Mouse (Mus musculus) right cerebral cortex, postnatal 14 days (tissue): ENCODE results near the gene Zfp740.
"Not testable (repeated sequence)": the region's sequence is repeated elsewhere in the genome, so short reads cannot be mapped to it uniquely, and the experiment has no call there.

Experiments
- DNase-seq: peaks from one replicate; pipeline ENCODE4 v3.0.0; 2022

Gene Zfp740

GRCm38 (mm10) chr15:102192820-102193386 lies 10.1 kb upstream of the Zfp740 start:
- no peak for DNase-seq

- DNase-seq, result no peak
Measured at GRCm38 (mm10) chr15:102193652-102194051, 9.4 kb upstream of the Zfp740 start.

- DNase-seq, result no peak
Measured at GRCm38 (mm10) chr15:102194439-102194838, 8.6 kb upstream of the Zfp740 start.

GRCm38 (mm10) chr15:102195373-102195772 lies 7.7 kb upstream of the Zfp740 start:
- DNase-seq, result no peak

DNA sequence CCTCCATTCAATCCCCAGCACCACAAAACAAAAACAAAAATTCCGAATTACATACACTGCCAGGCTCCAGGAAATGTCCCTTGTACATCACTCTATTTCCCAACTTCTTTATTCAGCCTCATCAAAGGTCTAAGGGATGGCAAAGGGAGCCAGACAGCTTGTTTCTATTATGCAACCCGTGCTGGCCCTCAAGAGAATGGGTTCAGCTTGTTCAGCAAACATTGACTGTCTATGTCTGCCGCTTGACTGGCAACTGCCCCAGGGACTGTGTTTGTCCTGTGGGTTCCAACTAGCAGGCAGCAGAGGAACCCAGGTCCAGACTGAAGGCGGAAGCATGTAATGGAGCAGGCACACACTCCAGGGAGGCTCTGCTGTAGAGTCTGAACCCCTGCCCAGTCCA lies 4.2 kb upstream of the Zfp740 start:
- no peak for DNase-seq

DNA sequence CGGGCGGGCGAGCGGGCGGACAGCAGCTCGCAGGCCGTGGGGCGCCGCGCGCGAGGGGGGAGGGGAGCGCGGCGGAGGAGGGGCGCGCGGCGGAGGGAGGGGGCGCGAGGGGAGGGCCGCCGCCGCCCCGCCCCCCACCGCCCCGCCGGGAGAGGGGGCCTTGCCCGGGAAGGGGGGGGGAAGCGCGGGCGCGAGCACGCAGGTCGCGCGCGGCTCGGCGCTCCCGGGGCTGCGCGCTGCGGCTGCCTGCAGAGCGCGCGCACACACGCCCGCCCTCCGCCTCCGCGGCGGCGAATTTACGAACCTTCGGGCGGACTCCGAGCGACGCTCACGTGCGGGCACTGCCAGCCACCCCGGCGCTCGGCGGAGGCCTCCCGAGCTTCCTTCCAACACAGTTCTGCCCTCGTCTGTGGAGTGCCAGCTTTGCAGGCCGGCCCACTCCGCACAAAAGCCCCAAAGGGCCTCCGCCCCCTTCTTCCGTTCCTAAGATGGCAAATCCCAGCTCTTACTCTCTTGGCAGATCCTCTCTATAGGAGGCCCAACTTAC lies 859 bp downstream of the Zfp740 start:
- peak; percentile 66 for DNase-seq

GRCm38 (mm10) chr15:102204674-102205505 lies 1.8 kb downstream of the Zfp740 start, which contains the start of gene Csad:
Gene Csad, minus strand, starts transcription at chr15:102204724.
- no peak for DNase-seq

DNA sequence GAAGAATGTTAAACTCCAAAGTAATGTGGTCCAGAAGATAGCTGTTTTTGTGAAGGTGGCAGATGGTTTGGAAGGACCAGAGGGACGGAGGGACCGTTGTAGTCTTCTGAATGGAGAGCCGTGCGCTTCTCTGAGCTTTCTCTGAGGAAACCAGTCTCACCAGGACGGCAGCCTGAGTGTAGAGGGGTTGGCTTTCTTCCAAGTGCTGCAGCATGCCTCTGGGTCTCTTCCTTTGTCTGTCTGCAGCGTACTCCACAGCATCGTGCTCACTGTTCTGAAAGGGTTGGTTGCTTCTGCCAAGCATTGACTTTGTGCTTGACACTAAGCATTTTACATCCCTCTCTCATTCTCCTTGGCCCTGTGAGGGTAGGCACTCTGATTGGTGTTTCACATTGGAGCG lies 2.7 kb downstream of the Zfp740 start:
- DNase-seq, result peak; percentile 34

GRCm38 (mm10) chr15:102207351-102207750 lies 4.3 kb downstream of the Zfp740 start:
- no peak for DNase-seq

DNA sequence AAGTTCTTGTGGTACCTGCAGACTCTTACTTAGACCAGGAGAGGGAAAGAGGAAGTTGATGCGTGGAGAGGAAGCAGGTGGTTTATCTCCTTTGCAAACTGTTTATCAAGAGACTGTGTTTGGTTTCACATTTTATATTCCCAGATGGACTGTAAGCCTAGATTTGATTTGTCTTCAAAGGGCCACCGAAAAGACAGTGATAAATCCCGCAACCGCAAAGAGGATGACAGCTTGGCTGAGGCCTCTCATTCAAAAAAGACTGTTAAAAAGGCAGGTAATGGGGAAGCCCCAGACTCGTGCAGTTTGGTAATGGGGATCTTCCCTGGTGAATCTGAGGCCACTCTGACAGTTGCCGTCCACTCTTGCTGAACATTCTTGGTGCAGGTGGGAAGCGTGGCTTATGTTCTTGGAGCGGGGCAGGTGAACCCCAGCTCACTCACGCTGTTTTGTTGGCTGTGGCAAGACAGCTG lies 5.1 kb downstream of the Zfp740 start:
- no peak for DNase-seq

DNA sequence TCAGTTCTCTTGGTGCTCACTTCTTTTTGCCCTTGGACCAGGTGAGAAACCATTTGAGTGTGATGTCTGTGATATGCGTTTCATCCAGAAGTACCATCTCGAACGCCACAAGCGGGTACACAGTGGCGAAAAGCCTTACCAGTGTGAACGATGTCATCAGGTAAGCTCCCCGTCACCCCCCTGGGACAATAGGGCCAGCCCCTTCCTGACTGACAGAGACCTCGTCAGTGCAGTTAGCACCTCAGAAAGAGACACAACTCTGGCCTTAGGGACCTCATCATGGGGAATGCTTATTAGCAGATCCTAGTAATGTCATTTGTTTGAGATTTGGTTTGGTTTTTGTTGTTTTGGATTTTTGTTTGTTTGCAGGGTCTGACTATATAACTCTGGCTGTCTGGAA lies 6.1 kb downstream of the Zfp740 start:
- DNase-seq, result no peak

- no peak for DNase-seq
Measured at GRCm38 (mm10) chr15:102210816-102211215, 7.8 kb downstream of the Zfp740 start.

- DNase-seq, result no peak
Measured at GRCm38 (mm10) chr15:102211895-102212294, 8.8 kb downstream of the Zfp740 start.

GRCm38 (mm10) chr15:102214132-102214531 lies 11.1 kb downstream of the Zfp740 start:
- no peak for DNase-seq

GRCm38 (mm10) chr15:102215624-102216023 lies 12.6 kb downstream of the Zfp740 start:
- no peak for DNase-seq

DNA sequence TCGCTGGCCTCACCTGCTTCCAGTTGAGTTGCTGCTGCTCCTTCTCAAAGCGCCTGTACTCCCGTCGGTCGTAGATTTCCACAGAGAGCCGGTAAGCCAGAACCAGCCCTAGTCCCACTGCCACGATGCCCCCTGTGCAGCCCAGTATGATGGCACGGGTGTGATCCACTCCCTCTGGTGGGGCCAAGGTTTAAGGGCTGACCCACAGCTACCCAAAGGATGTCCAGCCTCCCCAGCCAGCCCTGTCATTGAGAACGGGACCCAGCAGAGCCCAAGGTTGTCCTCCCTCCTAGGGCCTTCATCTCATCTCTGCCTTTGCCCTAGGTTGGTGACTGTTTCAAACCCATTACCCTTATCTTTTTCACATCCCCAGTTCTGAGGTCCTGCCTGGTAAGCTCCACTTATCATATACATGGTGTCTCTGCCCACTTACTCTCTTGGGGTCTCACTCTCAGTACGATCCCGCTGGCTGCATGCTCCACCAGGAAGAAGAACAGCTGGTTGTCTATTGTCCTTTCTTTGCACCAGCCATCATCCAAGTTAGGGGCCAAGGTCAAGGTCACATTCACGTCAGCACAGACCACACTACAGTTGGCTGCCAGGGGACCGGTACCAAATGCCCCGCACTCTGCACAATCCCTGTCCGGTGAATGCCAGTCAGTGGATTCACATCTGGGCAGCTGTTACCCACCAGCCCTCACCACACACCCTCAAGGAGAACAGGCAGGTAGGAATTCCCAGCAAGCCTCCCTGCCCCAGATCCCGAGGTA lies 13.6 kb downstream of the Zfp740 start:
- DNase-seq, result no peak

GRCm38 (mm10) chr15:102217325-102217724 lies 14.3 kb downstream of the Zfp740 start:
- DNase-seq, result no peak

DNA sequence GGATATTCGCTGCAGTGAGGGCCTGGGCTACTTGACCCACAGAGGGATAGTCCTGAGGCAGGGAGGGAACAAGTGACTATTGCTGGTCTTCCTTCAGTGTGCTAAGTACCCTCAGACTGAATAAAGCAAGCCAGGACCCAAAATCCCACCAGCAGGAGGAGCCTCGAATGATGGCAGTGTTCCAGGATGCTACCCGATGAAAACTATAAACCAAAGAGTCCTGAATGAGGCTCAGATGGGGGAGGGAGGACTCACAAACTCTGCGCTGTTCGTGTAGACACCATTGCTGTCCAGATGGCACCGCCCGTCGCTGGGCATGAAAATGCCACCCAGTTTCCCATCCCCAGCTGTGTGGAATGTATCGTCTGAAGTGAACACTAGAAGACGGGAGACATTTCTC lies 19.3 kb downstream of the Zfp740 start:
- peak; percentile 53 for DNase-seq

DNA sequence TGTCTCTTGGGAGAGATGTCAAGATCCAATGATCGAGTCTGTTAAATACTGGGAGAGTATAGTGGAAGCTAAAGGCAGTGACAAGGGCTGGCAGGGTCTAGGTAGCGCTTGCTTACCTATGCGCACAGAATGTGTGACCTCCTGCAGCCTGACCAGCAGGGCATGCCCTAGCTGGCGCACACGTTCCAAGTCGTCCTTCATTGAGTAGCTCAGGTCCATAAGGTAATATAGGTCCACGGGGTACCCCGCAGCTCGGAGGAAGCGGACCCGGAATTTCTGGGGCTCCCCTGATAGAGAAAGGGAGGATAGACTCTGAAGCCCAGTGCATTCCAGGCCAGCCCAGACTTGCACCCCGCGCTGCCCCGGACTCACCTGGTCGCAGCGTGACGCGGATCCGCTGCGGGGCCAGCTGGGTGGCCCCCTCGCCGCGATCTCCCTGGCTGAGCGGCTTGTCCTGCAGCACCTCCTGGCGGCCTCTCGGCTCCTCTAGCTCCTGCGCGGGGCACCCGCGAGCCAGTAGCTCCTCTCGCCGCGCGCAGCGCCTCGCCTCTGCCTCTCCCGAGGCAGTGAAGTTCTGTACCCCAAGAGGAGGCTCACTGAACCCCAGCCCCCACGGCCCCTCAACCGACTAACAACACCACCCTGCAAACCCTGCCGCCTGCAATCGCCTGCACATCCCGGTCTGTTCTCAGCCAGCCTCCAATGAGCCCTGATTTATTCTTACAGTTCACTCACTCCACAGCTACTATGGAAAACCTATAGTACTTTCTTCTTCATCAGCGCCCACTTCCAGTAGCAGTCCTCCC lies 21.3 kb downstream of the Zfp740 start:
- peak; percentile 85 for DNase-seq

GRCm38 (mm10) chr15:102224992-102225617 lies 22.1 kb downstream of the Zfp740 start:
- no peak for DNase-seq

DNA sequence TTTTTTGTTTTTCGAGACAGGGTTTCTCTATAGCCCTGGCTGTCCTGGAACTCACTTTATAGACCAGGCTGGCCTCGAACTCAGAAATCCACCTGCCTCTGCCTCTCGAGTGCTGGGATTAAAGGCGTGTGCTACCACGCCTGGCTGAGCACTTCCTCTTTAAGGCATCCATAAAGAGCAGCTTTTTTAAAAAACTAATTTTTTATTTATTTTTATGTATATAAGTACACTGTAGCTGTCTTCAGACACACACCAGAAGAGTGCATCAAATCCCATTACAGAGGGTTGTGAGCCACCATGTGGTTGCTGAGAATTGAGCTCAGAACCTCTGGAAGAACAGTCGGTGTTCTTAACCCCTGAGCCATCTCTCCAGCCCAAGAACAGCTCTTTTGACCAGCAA lies 22.6 kb downstream of the Zfp740 start:
- not testable (repeated sequence) for DNase-seq
